Mouse (Mus musculus) mouse embryonic stem cell (cell line): ENCODE results near the gene Foxl1.

Experiments used
- in situ Hi-C, 2 experiments: fragments of 300-500 bp; cut with MboI; formaldehyde crosslinking; loops; 1 replicate in 1 of 2; 3 replicates in 1 of 2; pipeline ENCODE4 v1.14.3; 2019 to 2020; ENCODE audit warnings: low sequenced_read_pairs in 2 of 2, low pct_unique_long_range_greater_than_20kb in 1 of 2, mixed read lengths in 1 of 2; ENCODE audit not compliant: unreplicated experiment in 1 of 2

Gene Foxl1

GRCm38 (mm10) chr8:121127756-121128375, at the start of gene Foxl1:
Foxl1 (plus strand) TSS chr8:121127940.
- in situ Hi-C loops: loop anchor here in 1 of 2 experiments (25.0 kb wide), 1 partner anchor 609 kb away; the partner anchor contains the start of gene Jph3

GRCm38 (mm10) chr8:121078721-121079120, 49.0 kb upstream of the Foxl1 start:
- in situ Hi-C loops: no loop called here

- in situ Hi-C loops: no loop called here
Observed at GRCm38 (mm10) chr8:121079201-121079600, 48.5 kb upstream of the Foxl1 start.

- in situ Hi-C loops: loop anchor here (5.0 to 10.0 kb wide), 3 partner anchors 37 to 255 kb away; partner anchors contain the start of gene Foxc2 (in 1 of the 2)
Observed at GRCm38 (mm10) chr8:121079944-121080343, 47.8 kb upstream of the Foxl1 start.

GRCm38 (mm10) chr8:121080361-121081090, 47.2 kb upstream of the Foxl1 start:
- in situ Hi-C loops: loop anchor here (5.0 to 10.0 kb wide), 3 partner anchors 37 to 256 kb away; partner anchors contain the start of gene Foxc2 (in 1 of the 2)

- in situ Hi-C loops: loop anchor here (5.0 to 10.0 kb wide), 3 partner anchors 36 to 257 kb away; partner anchors contain the start of gene Foxc2 (in 1 of the 2)
Observed at GRCm38 (mm10) chr8:121081398-121081797, 46.3 kb upstream of the Foxl1 start.

- in situ Hi-C loops: loop anchor here (5.0 to 10.0 kb wide), 3 partner anchors 35 to 258 kb away; partner anchors contain the start of gene Foxc2 (in 1 of the 2)
Observed at GRCm38 (mm10) chr8:121082218-121083092, 45.3 kb upstream of the Foxl1 start.

GRCm38 (mm10) chr8:121083093-121083935, 44.4 kb upstream of the Foxl1 start:
- in situ Hi-C loops: loop anchor here (5.0 to 10.0 kb wide), 3 partner anchors 34 to 259 kb away; partner anchors contain the start of gene Foxc2 (in 1 of the 2)

GRCm38 (mm10) chr8:121083936-121084209, 43.9 kb upstream of the Foxl1 start:
- in situ Hi-C loops: loop anchor here (5.0 to 10.0 kb wide), 3 partner anchors 33 to 259 kb away; partner anchors contain the start of gene Foxc2 (in 1 of the 2)

- in situ Hi-C loops: loop anchor here (5.0 to 10.0 kb wide), 3 partner anchors 33 to 260 kb away; partner anchors contain the start of gene Foxc2 (in 1 of the 2)
Observed at GRCm38 (mm10) chr8:121084210-121084951, 43.4 kb upstream of the Foxl1 start, which contains the start of gene Foxf1. Foxf1 (plus strand) TSS chr8:121084386.

GRCm38 (mm10) chr8:121085011-121085410, 42.7 kb upstream of the Foxl1 start:
- in situ Hi-C loops: loop anchor here in 1 of 2 experiments (10.0 kb wide), 2 partner anchors 190 to 260 kb away; no protein-coding TSS in a partner anchor

- in situ Hi-C loops: loop anchor here in 1 of 2 experiments (10.0 kb wide), 2 partner anchors 191 to 261 kb away; no protein-coding TSS in a partner anchor
Observed at GRCm38 (mm10) chr8:121085561-121085960, 42.2 kb upstream of the Foxl1 start.

- in situ Hi-C loops: loop anchor here in 1 of 2 experiments (10.0 kb wide), 2 partner anchors 191 to 261 kb away; no protein-coding TSS in a partner anchor
Observed at GRCm38 (mm10) chr8:121086004-121086900, 41.5 kb upstream of the Foxl1 start.

GRCm38 (mm10) chr8:121088281-121088680, 39.5 kb upstream of the Foxl1 start:
- in situ Hi-C loops: loop anchor here in 1 of 2 experiments (10.0 kb wide), 2 partner anchors 193 to 263 kb away; no protein-coding TSS in a partner anchor

- in situ Hi-C loops: loop anchor here in 1 of 2 experiments (10.0 kb wide), 2 partner anchors 194 to 264 kb away; no protein-coding TSS in a partner anchor
Observed at GRCm38 (mm10) chr8:121088871-121089630, 38.7 kb upstream of the Foxl1 start.
